Mouse (Mus musculus): ENCODE results near the gene Fam131b. TPM values are rescaled to one million over a fixed set of nuclear protein-coding genes. Genes with fewer than 3 reads are reported as not detected.

Fam131b gene
- polyA plus RNA-seq, 1 experiment from 2014 or later, result not detected

GRCm38 (mm10) chr6:42362974-42363373 lies 38.5 kb upstream of the Fam131b start:
- Histone ChIP-seq H3K4me2 (no peak overlapping the region), H3K27me3 (no peaks in the 10 kb centered on the region), H3K27ac (replicated peaks) (no peak overlapping the region), H3K9ac (no peak overlapping the region), H3K4me3 (replicated peaks) (no peak overlapping the region), H3K4me1 (replicated peaks) (0 out of 2 replicates have a peak, but pooled peaks cover 8% of the 10 kb centered on the region), H3K9me3 (replicated peaks) (no peaks in the 10 kb centered on the region), H3K36me3 (replicated peaks) (peaks cover 33% of the 10 kb centered on the region)
- 37% methylated on average over 3 of the region's 3 CpGs for WGBS (ENCODE audit: insufficient replicate concordance)
- ATAC-seq (ENCODE audit: insufficient read depth), result no peak

- no peak overlapping the region for H3K27ac ChIP-seq (replicated peaks)
- 0 out of 2 replicates have a peak, but pooled peaks have one; percentile 23 for ATAC-seq (ENCODE audit: insufficient read depth)
- WGBS (ENCODE audit: insufficient replicate concordance), result 58% methylated on average over 1 of the region's 1 CpGs
- H3K27me3 ChIP-seq, result no peaks in the 10 kb centered on the region
- H3K9me3 ChIP-seq (replicated peaks), result no peaks in the 10 kb centered on the region
- H3K36me3 ChIP-seq (replicated peaks), result peaks cover 37% of the 10 kb centered on the region
- 0 out of 2 replicates have a peak, but pooled peaks cover 8% of the 10 kb centered on the region for H3K4me1 ChIP-seq (replicated peaks)
- no peak overlapping the region for H3K4me3 ChIP-seq (replicated peaks)
- no peak overlapping the region for H3K9ac ChIP-seq
- no peak overlapping the region for H3K4me2 ChIP-seq
Observed at GRCm38 (mm10) chr6:42362497-42362896, 38.1 kb upstream of the Fam131b start.

- H3K4me1 ChIP-seq (replicated peaks), result 0 out of 2 replicates have a peak, but pooled peaks cover 8% of the 10 kb centered on the region
- H3K9ac ChIP-seq, result no peak overlapping the region
- H3K27me3 ChIP-seq, result no peaks in the 10 kb centered on the region
- H3K4me3 ChIP-seq (replicated peaks), result no peak overlapping the region
- ATAC-seq (ENCODE audit: insufficient read depth), result no peak
- no peak overlapping the region for H3K27ac ChIP-seq (replicated peaks)
- H3K36me3 ChIP-seq (replicated peaks), result peaks cover 41% of the 10 kb centered on the region
- no peak overlapping the region for H3K4me2 ChIP-seq
- 53% methylated on average over 1 of the region's 1 CpGs for WGBS (ENCODE audit: insufficient replicate concordance)
- H3K9me3 ChIP-seq (replicated peaks), result no peaks in the 10 kb centered on the region
Observed at GRCm38 (mm10) chr6:42362074-42362473, 37.6 kb upstream of the Fam131b start.

- no peak overlapping the region for H3K4me2 ChIP-seq
- peaks cover 45% of the 10 kb centered on the region for H3K36me3 ChIP-seq (replicated peaks)
- no peak for ATAC-seq (ENCODE audit: insufficient read depth)
- no peaks in the 10 kb centered on the region for H3K9me3 ChIP-seq (replicated peaks)
- no peak overlapping the region for H3K27ac ChIP-seq (replicated peaks)
- H3K27me3 ChIP-seq, result no peaks in the 10 kb centered on the region
- H3K9ac ChIP-seq, result no peak overlapping the region
- H3K4me3 ChIP-seq (replicated peaks), result no peak overlapping the region
- WGBS (ENCODE audit: insufficient replicate concordance), result 70% methylated on average over 13 of the region's 13 CpGs
- 0 out of 2 replicates have a peak, but pooled peaks cover 8% of the 10 kb centered on the region for H3K4me1 ChIP-seq (replicated peaks)
Observed at GRCm38 (mm10) chr6:42361041-42361895, 36.8 kb upstream of the Fam131b start.

GRCm38 (mm10) chr6:42360231-42360840 lies 35.9 kb upstream of the Fam131b start:
- no peak for ATAC-seq (ENCODE audit: insufficient read depth)
- no peaks in the 10 kb centered on the region for H3K9me3 ChIP-seq (replicated peaks)

GRCm38 (mm10) chr6:42359364-42360147 lies 35.1 kb upstream of the Fam131b start:
- Histone ChIP-seq H3K9ac (no peak overlapping the region), H3K4me2 (no peak overlapping the region), H3K4me1 (replicated peaks) (peaks cover 10% of the 10 kb centered on the region; the same call in 1 of the 2 replicates), H3K27me3 (no peaks in the 10 kb centered on the region), H3K4me3 (replicated peaks) (no peak overlapping the region), H3K27ac (replicated peaks) (no peak overlapping the region), H3K36me3 (replicated peaks) (peaks cover 55% of the 10 kb centered on the region), H3K9me3 (replicated peaks) (no peaks in the 10 kb centered on the region)
- ATAC-seq (ENCODE audit: insufficient read depth), result no peak
- WGBS (ENCODE audit: insufficient replicate concordance), result 54% methylated on average over 9 of the region's 9 CpGs

More at GRCm38 (mm10) chr6:42360231-42360840, 35.9 kb upstream of the Fam131b start:
- no peak overlapping the region for H3K4me2 ChIP-seq
- no peak overlapping the region for H3K4me3 ChIP-seq (replicated peaks)
- peaks cover 54% of the 10 kb centered on the region for H3K36me3 ChIP-seq (replicated peaks)
- 0 out of 2 replicates have a peak, but pooled peaks cover 8% of the 10 kb centered on the region for H3K4me1 ChIP-seq (replicated peaks)
- H3K27ac ChIP-seq (replicated peaks), result no peak overlapping the region
- H3K9ac ChIP-seq, result no peak overlapping the region
- no peaks in the 10 kb centered on the region for H3K27me3 ChIP-seq
- WGBS (ENCODE audit: insufficient replicate concordance), result 62% methylated on average over 6 of the region's 6 CpGs

- Histone ChIP-seq H3K9ac (no peak overlapping the region), H3K4me3 (replicated peaks) (no peak overlapping the region), H3K27me3 (no peaks in the 10 kb centered on the region), H3K27ac (replicated peaks) (no peak overlapping the region), H3K36me3 (replicated peaks) (peaks cover 55% of the 10 kb centered on the region), H3K9me3 (replicated peaks) (no peaks in the 10 kb centered on the region), H3K4me2 (no peak overlapping the region), H3K4me1 (replicated peaks) (peaks cover 16% of the 10 kb centered on the region)
- ATAC-seq (ENCODE audit: insufficient read depth), result no peak
- 84% methylated on average over 12 of the region's 12 CpGs for WGBS (ENCODE audit: insufficient replicate concordance)
Observed at GRCm38 (mm10) chr6:42358901-42359300, 34.5 kb upstream of the Fam131b start.

- H3K4me2 ChIP-seq, result no peak overlapping the region
- peaks cover 25% of the 10 kb centered on the region for H3K4me1 ChIP-seq (replicated peaks)
- no peak overlapping the region for H3K27ac ChIP-seq (replicated peaks)
- H3K9me3 ChIP-seq (replicated peaks), result no peaks in the 10 kb centered on the region
- no peak overlapping the region for H3K9ac ChIP-seq
- no peak overlapping the region for H3K4me3 ChIP-seq (replicated peaks)
- 71% methylated on average over 6 of the region's 6 CpGs for WGBS (ENCODE audit: insufficient replicate concordance)
- no peaks in the 10 kb centered on the region for H3K27me3 ChIP-seq
- ATAC-seq (ENCODE audit: insufficient read depth), result no peak
- peaks cover 55% of the 10 kb centered on the region for H3K36me3 ChIP-seq (replicated peaks)
Observed at GRCm38 (mm10) chr6:42357901-42358300, 33.5 kb upstream of the Fam131b start.

- H3K36me3 ChIP-seq (replicated peaks), result peaks cover 55% of the 10 kb centered on the region
- H3K9ac ChIP-seq, result no peak overlapping the region
- no peaks in the 10 kb centered on the region for H3K9me3 ChIP-seq (replicated peaks)
- 67% methylated on average over 5 of the region's 5 CpGs for WGBS (ENCODE audit: insufficient replicate concordance)
- H3K4me3 ChIP-seq (replicated peaks), result no peak overlapping the region
- no peak overlapping the region for H3K27ac ChIP-seq (replicated peaks)
- no peak overlapping the region for H3K4me2 ChIP-seq
- H3K27me3 ChIP-seq, result no peaks in the 10 kb centered on the region
- ATAC-seq (ENCODE audit: insufficient read depth), result no peak
- H3K4me1 ChIP-seq (replicated peaks), result peaks cover 26% of the 10 kb centered on the region
Observed at GRCm38 (mm10) chr6:42356913-42357312, 32.5 kb upstream of the Fam131b start.

GRCm38 (mm10) chr6:42355794-42356600 lies 31.6 kb upstream of the Fam131b start:
- H3K4me1 ChIP-seq (replicated peaks), result peaks cover 35% of the 10 kb centered on the region
- H3K4me2 ChIP-seq, result no peak overlapping the region
- 78% methylated on average over 13 of the region's 13 CpGs for WGBS (ENCODE audit: insufficient replicate concordance)
- H3K27ac ChIP-seq (replicated peaks), result no peak overlapping the region
- H3K27me3 ChIP-seq, result no peaks in the 10 kb centered on the region
- no peak overlapping the region for H3K9ac ChIP-seq
- no peak overlapping the region for H3K4me3 ChIP-seq (replicated peaks)
- no peaks in the 10 kb centered on the region for H3K9me3 ChIP-seq (replicated peaks)
- H3K36me3 ChIP-seq (replicated peaks), result peaks cover 55% of the 10 kb centered on the region
- no peak for ATAC-seq (ENCODE audit: insufficient read depth)
